Mouse (Mus musculus) forebrain, embryonic 13.5 days (tissue): Measurements from ENCODE around the gene Mpdz. TPM values are rescaled to one million over a fixed set of nuclear protein-coding genes. Genes with fewer than 3 reads are reported as not detected.

Experiments
- ATAC-seq: fragments of 200-750 bp; cut with Nextera tagmentation; 2 replicates; pipeline ENCODE4 v1.8.0; 2017
- H3K27ac ChIP-seq: fragments of 300-500 bp; sonication (generic); 2 replicates; pipeline ENCODE4 v1.5.1; 2015; ENCODE audit warnings: inconsistent platforms, mild to moderate bottlenecking, moderate library complexity
- H3K27me3 ChIP-seq: fragments of 300-500 bp; sonication (generic); 2 replicates; pipeline ENCODE4 v1.6.1; 2015; ENCODE audit warnings: mild to moderate bottlenecking, inconsistent platforms
- H3K36me3 ChIP-seq: fragments of 300-500 bp; sonication (generic); 2 replicates; pipeline ENCODE4 v1.6.1; 2015; ENCODE audit warnings: mild to moderate bottlenecking, inconsistent platforms; ENCODE audit not compliant: poor library complexity, severe bottlenecking
- H3K4me1 ChIP-seq: fragments of 300-500 bp; sonication (generic); 2 replicates; pipeline ENCODE4 v1.6.1; 2015; ENCODE audit warnings: inconsistent platforms
- H3K4me2 ChIP-seq: fragments of 300-500 bp; sonication (generic); 2 replicates; pipeline ENCODE4 v1.6.1; 2015; ENCODE audit warnings: inconsistent platforms, mild to moderate bottlenecking, moderate library complexity
- H3K4me3 ChIP-seq: fragments of 300-500 bp; sonication (generic); 2 replicates; pipeline ENCODE4 v1.5.1; 2015; ENCODE audit warnings: mild to moderate bottlenecking, inconsistent platforms
- H3K9ac ChIP-seq: fragments of 300-500 bp; sonication (generic); 2 replicates; pipeline ENCODE4 v1.6.1; 2015; ENCODE audit warnings: mild to moderate bottlenecking, inconsistent platforms
- H3K9me3 ChIP-seq: fragments of 300-500 bp; sonication (generic); replicated peaks from 2 replicates; pipeline ENCODE4 v1.6.1; 2016; ENCODE audit warnings: inconsistent platforms
- WGBS: fragments of 180-500 bp; shearing (Covaris S2); methylation state at CpG from one replicate; pipeline ENCODE4 v1.1.7; 2015; 5-methylcytosine and 5-hydroxymethylcytosine counted together
- polyA plus RNA-seq: library from polyadenylated mRNA; unstranded; fragments of >200 nt; fragmentation: Nextera tagmentation; extraction: Ambion mirVana; gene quantifications from 2 replicates; pipeline ENCODE4 v1.2.1, GENCODE M21; 2015

Gene Mpdz
- polyA plus RNA-seq, 1 experiment from 2014 or later, result 26.0 TPM

GRCm38 (mm10) chr4:81313246-81313645, 129.4 kb downstream of the Mpdz start:
- WGBS, result 92% methylated on average over 4 of the region's 4 CpGs

GRCm38 (mm10) chr4:81310168-81310474, 132.5 kb downstream of the Mpdz start:
- H3K4me1 ChIP-seq, result peaks cover 13% of the 10 kb centered on the region; the same call in 1 of the 2 replicates
- H3K9ac ChIP-seq, result no peak overlapping the region
- no peak for ATAC-seq
- 59% methylated on average over 2 of the region's 2 CpGs for WGBS
- H3K9me3 ChIP-seq, result no peaks in the 10 kb centered on the region
- no peaks in the 10 kb centered on the region for H3K27me3 ChIP-seq
- H3K27ac ChIP-seq, result no peak overlapping the region
- no peak overlapping the region for H3K4me3 ChIP-seq
- no peak overlapping the region for H3K4me2 ChIP-seq
- H3K36me3 ChIP-seq, result peaks cover 12% of the 10 kb centered on the region

More at GRCm38 (mm10) chr4:81313246-81313645, 129.4 kb downstream of the Mpdz start:
- no peak overlapping the region for H3K4me2 ChIP-seq
- H3K4me1 ChIP-seq, result peaks cover 13% of the 10 kb centered on the region; the same call in 1 of the 2 replicates
- H3K27me3 ChIP-seq, result no peaks in the 10 kb centered on the region
- H3K36me3 ChIP-seq, result peaks cover 10% of the 10 kb centered on the region
- H3K27ac ChIP-seq, result no peak overlapping the region
- H3K9ac ChIP-seq, result no peak overlapping the region
- ATAC-seq, result no peak
- no peak overlapping the region for H3K4me3 ChIP-seq
- H3K9me3 ChIP-seq, result no peaks in the 10 kb centered on the region

- H3K9me3 ChIP-seq, result no peaks in the 10 kb centered on the region
- H3K27me3 ChIP-seq, result no peaks in the 10 kb centered on the region
- no peak for ATAC-seq
- peaks cover 12% of the 10 kb centered on the region for H3K36me3 ChIP-seq
- no peak overlapping the region for H3K9ac ChIP-seq
- no peak overlapping the region for H3K4me3 ChIP-seq
- WGBS, result 70% methylated on average over 12 of the region's 12 CpGs
- H3K4me1 ChIP-seq, result peaks cover 9% of the 10 kb centered on the region; the same call in 1 of the 2 replicates
- H3K4me2 ChIP-seq, result no peak overlapping the region
- H3K27ac ChIP-seq, result no peak overlapping the region
Observed at GRCm38 (mm10) chr4:81309473-81310167, 133.0 kb downstream of the Mpdz start.

- Histone ChIP-seq H3K27ac (no peak overlapping the region), H3K4me2 (no peak overlapping the region), H3K9me3 (no peaks in the 10 kb centered on the region), H3K36me3 (peaks cover 25% of the 10 kb centered on the region), H3K4me3 (no peak overlapping the region), H3K27me3 (no peaks in the 10 kb centered on the region), H3K4me1 (peaks cover 8% of the 10 kb centered on the region; the same call in 1 of the 2 replicates), H3K9ac (no peak overlapping the region)
- WGBS, result 92% methylated on average over 10 of the region's 10 CpGs
- no peak for ATAC-seq
Observed at GRCm38 (mm10) chr4:81307596-81308265, 134.9 kb downstream of the Mpdz start.

DNA sequence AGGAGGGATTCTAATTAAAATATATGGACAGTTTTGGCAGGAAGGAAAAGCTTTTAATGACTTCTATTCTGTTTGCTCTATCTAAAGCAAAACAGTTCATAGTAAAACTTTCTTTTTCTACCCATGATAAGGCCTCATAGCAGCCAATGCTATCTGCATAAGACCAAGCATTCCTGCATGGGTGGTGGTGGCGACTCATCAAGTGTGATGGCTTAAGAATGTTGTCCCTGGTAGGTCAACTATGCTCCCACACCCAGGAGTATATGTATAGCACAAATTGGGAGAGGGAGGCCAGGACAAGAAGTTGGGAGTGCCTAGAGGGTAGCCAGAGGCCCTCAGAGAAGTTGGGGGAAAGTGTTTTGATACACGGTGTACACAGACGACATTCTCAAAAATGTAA, 140.6 kb downstream of the Mpdz start:
- H3K9me3 ChIP-seq, result no peaks in the 10 kb centered on the region
- no peak overlapping the region for H3K27ac ChIP-seq
- H3K4me3 ChIP-seq, result no peak overlapping the region
- H3K4me1 ChIP-seq, result no peaks in the 10 kb centered on the region
- 88% methylated on average over 3 of the region's 3 CpGs for WGBS
- H3K9ac ChIP-seq, result no peak overlapping the region
- H3K4me2 ChIP-seq, result no peak overlapping the region
- H3K36me3 ChIP-seq, result peaks cover 38% of the 10 kb centered on the region
- H3K27me3 ChIP-seq, result no peaks in the 10 kb centered on the region
- no peak for ATAC-seq

GRCm38 (mm10) chr4:81298384-81298783, 144.2 kb downstream of the Mpdz start:
- WGBS, result 93% methylated on average over 4 of the region's 4 CpGs
- Histone ChIP-seq H3K27me3 (no peaks in the 10 kb centered on the region), H3K4me2 (no peak overlapping the region), H3K27ac (no peak overlapping the region), H3K4me1 (no peaks in the 10 kb centered on the region), H3K9me3 (no peaks in the 10 kb centered on the region), H3K9ac (no peak overlapping the region), H3K36me3 (peaks cover 39% of the 10 kb centered on the region), H3K4me3 (no peak overlapping the region)
- no peak for ATAC-seq

DNA sequence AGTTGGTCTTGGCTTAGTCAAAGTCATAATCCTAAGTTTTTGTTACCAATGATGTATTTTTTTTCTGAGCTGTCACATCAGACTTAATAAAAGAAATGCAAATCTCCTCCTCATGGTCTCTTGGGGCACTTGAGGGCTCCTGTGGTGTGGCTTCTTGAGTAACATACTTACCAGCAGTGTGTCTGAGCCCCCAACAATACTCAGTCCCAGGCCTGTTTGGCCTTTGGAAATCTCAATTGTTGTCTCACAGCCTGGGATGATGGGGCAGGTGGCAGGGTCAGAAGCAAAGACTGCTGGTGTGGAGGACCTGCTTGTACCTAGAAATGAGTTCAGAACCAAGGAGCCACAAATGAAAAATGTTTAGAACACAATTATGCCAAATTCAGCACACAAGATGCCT, 149.3 kb downstream of the Mpdz start:
- Histone ChIP-seq H3K4me2 (no peak overlapping the region), H3K27me3 (no peaks in the 10 kb centered on the region), H3K27ac (no peak overlapping the region), H3K9me3 (no peaks in the 10 kb centered on the region), H3K9ac (no peak overlapping the region), H3K4me1 (no peaks in the 10 kb centered on the region), H3K4me3 (no peak overlapping the region), H3K36me3 (peaks cover 40% of the 10 kb centered on the region)
- no peak for ATAC-seq

- no peak overlapping the region for H3K4me3 ChIP-seq
- peaks cover 43% of the 10 kb centered on the region for H3K36me3 ChIP-seq
- 85% methylated on average over 4 of the region's 4 CpGs for WGBS
- no peak overlapping the region for H3K27ac ChIP-seq
- no peaks in the 10 kb centered on the region for H3K9me3 ChIP-seq
- no peak for ATAC-seq
- H3K27me3 ChIP-seq, result no peaks in the 10 kb centered on the region
- H3K9ac ChIP-seq, result no peak overlapping the region
- 0 out of 2 replicates have a peak, but pooled peaks cover 3% of the 10 kb centered on the region for H3K4me1 ChIP-seq
- no peak overlapping the region for H3K4me2 ChIP-seq
Observed at GRCm38 (mm10) chr4:81285564-81285963, 157.1 kb downstream of the Mpdz start.

- Histone ChIP-seq H3K4me1 (0 out of 2 replicates have a peak, but pooled peaks cover 12% of the 10 kb centered on the region), H3K4me3 (no peak overlapping the region), H3K9me3 (no peaks in the 10 kb centered on the region), H3K27ac (no peak overlapping the region), H3K9ac (no peak overlapping the region), H3K4me2 (no peak overlapping the region), H3K27me3 (no peaks in the 10 kb centered on the region), H3K36me3 (peaks cover 35% of the 10 kb centered on the region)
- 95% methylated on average over 3 of the region's 3 CpGs for WGBS
- ATAC-seq, result no peak
Observed at GRCm38 (mm10) chr4:81283611-81284010, 159.0 kb downstream of the Mpdz start.

GRCm38 (mm10) chr4:81283081-81283480, 159.5 kb downstream of the Mpdz start:
- Histone ChIP-seq H3K9ac (no peak overlapping the region), H3K4me1 (0 out of 2 replicates have a peak, but pooled peaks cover 12% of the 10 kb centered on the region), H3K4me3 (no peak overlapping the region), H3K36me3 (peaks cover 35% of the 10 kb centered on the region), H3K27ac (no peak overlapping the region), H3K9me3 (no peaks in the 10 kb centered on the region), H3K27me3 (no peaks in the 10 kb centered on the region), H3K4me2 (no peak overlapping the region)
- WGBS, result 96% methylated on average over 6 of the region's 6 CpGs
- ATAC-seq, result no peak

- peak; percentile 55; the same call in 1 of the 2 replicates for ATAC-seq
- WGBS, result 14% methylated on average over 4 of the region's 4 CpGs
Observed at GRCm38 (mm10) chr4:81280098-81280497, 162.5 kb downstream of the Mpdz start.

DNA sequence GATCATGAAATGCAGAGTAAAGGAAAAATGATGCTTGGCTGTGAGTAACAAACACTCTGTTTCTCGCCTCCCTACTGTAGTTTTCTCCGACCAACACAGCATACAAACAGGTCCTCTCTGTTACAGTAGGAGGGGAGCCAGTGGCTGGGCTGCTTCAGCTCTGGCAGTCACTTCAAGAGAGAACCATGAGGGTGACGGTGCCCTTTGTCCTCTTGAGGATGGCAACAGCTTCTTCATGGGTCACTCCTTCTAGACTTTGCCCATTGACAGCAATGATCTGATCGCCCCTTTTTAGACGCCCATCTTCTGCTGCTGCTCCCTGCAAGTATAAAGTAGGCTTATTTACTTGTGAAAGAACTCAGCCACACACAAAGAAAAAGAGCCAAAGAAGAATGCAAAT, 163.2 kb downstream of the Mpdz start:
- H3K9me3 ChIP-seq, result no peaks in the 10 kb centered on the region
- no peak overlapping the region for H3K4me2 ChIP-seq
- no peak overlapping the region for H3K9ac ChIP-seq
- no peak overlapping the region for H3K27ac ChIP-seq
- no peak for ATAC-seq
- no peaks in the 10 kb centered on the region for H3K27me3 ChIP-seq
- H3K36me3 ChIP-seq, result peaks cover 18% of the 10 kb centered on the region
- no peak overlapping the region for H3K4me3 ChIP-seq
- peaks cover 20% of the 10 kb centered on the region; the same call in 1 of the 2 replicates for H3K4me1 ChIP-seq
- WGBS, result 50% methylated on average over 5 of the region's 5 CpGs

More at GRCm38 (mm10) chr4:81280098-81280497, 162.5 kb downstream of the Mpdz start:
- Histone ChIP-seq H3K36me3 (peaks cover 24% of the 10 kb centered on the region), H3K9ac (no peak overlapping the region), H3K4me3 (no peak overlapping the region), H3K4me1 (peaks cover 20% of the 10 kb centered on the region; the same call in 1 of the 2 replicates), H3K4me2 (no peak overlapping the region), H3K9me3 (no peaks in the 10 kb centered on the region), H3K27me3 (no peaks in the 10 kb centered on the region), H3K27ac (no peak overlapping the region; the same call in 1 of the 2 replicates)
